Mouse (Mus musculus) liver, embryonic 14.5 days (tissue): ENCODE measurements around the gene Mea1.

Experiments
- CTCF ChIP-seq: IDR thresholded peaks from 2 replicates; pipeline ENCODE4 v1.5.1; 2016; ENCODE audit warnings: antibody characterized with exemption, low read depth, control low read depth
- EP300 ChIP-seq: IDR thresholded peaks from 2 replicates; pipeline ENCODE4 v1.6.1; 2016; ENCODE audit warnings: antibody characterized with exemption, low read depth

DNA sequence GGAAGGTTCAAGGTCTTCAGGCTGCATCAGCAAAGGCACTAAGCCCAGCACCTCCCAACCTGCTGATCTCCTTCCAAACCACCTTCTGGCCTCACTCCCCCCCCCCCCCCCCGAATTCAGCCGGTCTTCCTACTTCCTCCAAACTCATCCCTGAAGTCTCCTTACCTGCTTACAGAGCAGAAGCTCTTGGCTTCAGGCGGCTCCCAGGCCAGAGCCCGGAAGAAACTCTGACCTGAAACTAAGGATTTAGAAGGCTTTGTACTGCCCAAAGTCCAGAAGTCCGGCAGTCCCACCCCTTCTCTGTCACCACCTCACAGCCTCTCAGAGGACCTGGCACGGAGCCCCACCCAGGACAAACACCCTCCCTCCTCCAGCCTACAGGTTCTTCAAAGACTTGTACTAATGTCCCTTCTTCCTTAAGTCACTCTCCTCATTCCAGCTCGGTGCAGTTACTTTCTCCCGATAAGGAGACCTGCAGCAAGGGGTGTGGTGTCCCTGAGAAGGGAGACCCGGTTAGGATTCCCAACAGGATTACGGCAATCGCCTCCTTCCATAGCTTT, 33.6 kb upstream of the Mea1 start:
- TF ChIP-seq CTCF = no peak
- TF ChIP-seq EP300 = no peak
